Mouse (Mus musculus) stomach, postnatal 0 days (tissue): ENCODE results near the gene Dnaja3. TPM values are rescaled to one million over a fixed set of nuclear protein-coding genes. Genes with fewer than 3 reads are reported as not detected.
A peak's percentile ranks its signal among the peaks of the same experiment; 100 is the strongest.
"Not testable (repeated sequence)": the region's sequence is repeated elsewhere in the genome, so short reads cannot be mapped to it uniquely, and the experiment has no call there.

Source experiments
- ATAC-seq: fragments of 200-750 bp; cut with Nextera tagmentation; 2 replicates; pipeline ENCODE4 v1.8.0; 2017; ENCODE audit not compliant: low FRiP score, low TSS enrichment
- DNase-seq: peaks from one replicate; pipeline ENCODE4 v3.0.0-alpha.2; 2016; ENCODE audit warnings: low spot score
- H3K27ac ChIP-seq: fragments of 300-500 bp; sonication (generic); replicated peaks from 2 replicates; pipeline ENCODE4 v1.5.1; 2014; ENCODE audit warnings: mild to moderate bottlenecking, control low read depth
- H3K27me3 ChIP-seq: fragments of 300-500 bp; sonication (generic); 2 replicates; pipeline ENCODE4 v1.6.1; 2014; ENCODE audit warnings: low read length; ENCODE audit not compliant: control insufficient read depth, insufficient read depth
- H3K36me3 ChIP-seq: fragments of 300-500 bp; sonication (generic); 2 replicates; pipeline ENCODE4 v1.6.1; 2014; ENCODE audit warnings: low read length, mixed read lengths; ENCODE audit not compliant: control insufficient read depth, insufficient read depth
- H3K4me1 ChIP-seq: fragments of 300-500 bp; sonication (generic); replicated peaks from 2 replicates; pipeline ENCODE4 v1.6.1; 2014; ENCODE audit warnings: antibody characterized with exemption; ENCODE audit not compliant: control insufficient read depth, insufficient read depth
- H3K4me2 ChIP-seq: fragments of 300-500 bp; sonication (generic); replicated peaks from 2 replicates; pipeline ENCODE4 v1.6.1; 2014; ENCODE audit warnings: low read depth, mild to moderate bottlenecking, control low read depth, moderate library complexity
- H3K4me3 ChIP-seq: fragments of 300-500 bp; sonication (generic); 2 replicates; pipeline ENCODE4 v1.5.1; 2014; ENCODE audit warnings: low read depth, low read length, control low read depth
- H3K9ac ChIP-seq: fragments of 300-500 bp; sonication (generic); 2 replicates; pipeline ENCODE4 v1.6.1; 2014; ENCODE audit warnings: mild to moderate bottlenecking, low read length, control low read depth, mixed read lengths
- H3K9me3 ChIP-seq: fragments of 300-500 bp; sonication (generic); 2 replicates; pipeline ENCODE4 v1.6.1; 2016; ENCODE audit warnings: low read length; ENCODE audit not compliant: control insufficient read depth
- CTCF ChIP-seq: IDR thresholded peaks from 2 replicates; pipeline ENCODE4 v1.5.1; 2016; ENCODE audit warnings: antibody characterized with exemption, low read depth, mild to moderate bottlenecking, moderate library complexity
- EP300 ChIP-seq: optimal IDR thresholded peaks from 2 replicates; pipeline ENCODE3; 2016; ENCODE audit warnings: antibody characterized with exemption
- WGBS: fragments of 180-500 bp; shearing (Covaris S2); extraction: QIAGEN DNeasy Blood & Tissue Kit; methylation state at CpG from one replicate; pipeline ENCODE4 v1.1.7; 2014; 5-methylcytosine and 5-hydroxymethylcytosine counted together
- polyA plus RNA-seq: library from polyadenylated mRNA; unstranded; fragments of >200 nt; fragmentation: Nextera tagmentation; extraction: Ambion mirVana; gene quantifications from 2 replicates; pipeline ENCODE4 v1.2.1, GENCODE M21; 2015

The Dnaja3 gene
- polyA plus RNA-seq, 1 experiment from 2014 or later: 47.0 TPM

GRCm38 (mm10) chr16:4683581-4684456, 44.0 kb downstream of the Dnaja3 start:
- Histone ChIP-seq H3K4me3 (peak overlapping the region; percentile 76), H3K9ac (peak overlapping the region; percentile 85), H3K27me3 (no peaks in the 10 kb centered on the region), H3K27ac (peak overlapping the region; percentile 76), H3K4me2 (peak overlapping the region; percentile 91), H3K4me1 (0 out of 2 replicates have a peak, but pooled peaks cover 2% of the 10 kb centered on the region), H3K9me3 (no peaks in the 10 kb centered on the region), H3K36me3 (peaks cover 3% of the 10 kb centered on the region; the same call in 1 of the 2 replicates)
- peak; percentile 88 for ATAC-seq
- WGBS: under 1% methylated on average over 54 of the region's 54 CpGs
- no peak for TF ChIP-seq CTCF
- no peak for TF ChIP-seq EP300
- peak; percentile 95 for DNase-seq

GRCm38 (mm10) chr16:4684457-4684791, 44.6 kb downstream of the Dnaja3 start:
- H3K9me3 ChIP-seq: no peaks in the 10 kb centered on the region
- TF ChIP-seq EP300 (no peak), CTCF (no peak)
- peak overlapping the region; percentile 76 for H3K27ac ChIP-seq
- ATAC-seq: peak; percentile 1; the same call in 1 of the 2 replicates
- peak overlapping the region; percentile 85 for H3K9ac ChIP-seq
- no peak for DNase-seq
- WGBS: under 1% methylated on average over 9 of the region's 9 CpGs
- H3K4me1 ChIP-seq: no peaks in the 10 kb centered on the region
- peak overlapping the region; percentile 76 for H3K4me3 ChIP-seq
- peaks cover 3% of the 10 kb centered on the region; the same call in 1 of the 2 replicates for H3K36me3 ChIP-seq
- H3K27me3 ChIP-seq: no peaks in the 10 kb centered on the region
- H3K4me2 ChIP-seq: peak overlapping the region; percentile 91

GRCm38 (mm10) chr16:4689371-4689770, 49.6 kb downstream of the Dnaja3 start:
- not testable (repeated sequence) for H3K4me1 ChIP-seq, H3K9ac ChIP-seq, DNase-seq, ATAC-seq, H3K27ac ChIP-seq, H3K4me2 ChIP-seq, H3K4me3 ChIP-seq, H3K9me3 ChIP-seq, H3K27me3 ChIP-seq
- peaks cover 12% of the 10 kb centered on the region; the same call in 1 of the 2 replicates for H3K36me3 ChIP-seq
- peak; percentile 52 for TF ChIP-seq CTCF
- WGBS: 99% methylated on average over 4 of the region's 4 CpGs

GRCm38 (mm10) chr16:4701211-4701610, 61.4 kb downstream of the Dnaja3 start:
- H3K36me3 ChIP-seq: peaks cover 29% of the 10 kb centered on the region
- H3K4me1 ChIP-seq: no peaks in the 10 kb centered on the region
- ATAC-seq (no peak), DNase-seq (no peak)
- no peak overlapping the region for H3K4me2 ChIP-seq
- 87% methylated on average over 3 of the region's 3 CpGs for WGBS
- no peaks in the 10 kb centered on the region for H3K27me3 ChIP-seq
- TF ChIP-seq CTCF: no peak
- no peak for TF ChIP-seq EP300
- H3K9me3 ChIP-seq: no peaks in the 10 kb centered on the region
- no peak overlapping the region for H3K9ac ChIP-seq
- no peak overlapping the region for H3K4me3 ChIP-seq
- H3K27ac ChIP-seq: no peak overlapping the region

- Histone ChIP-seq H3K36me3 (peaks cover 38% of the 10 kb centered on the region), H3K4me3 (no peak overlapping the region), H3K4me1 (no peaks in the 10 kb centered on the region), H3K4me2 (no peak overlapping the region), H3K27ac (no peak overlapping the region), H3K27me3 (no peaks in the 10 kb centered on the region), H3K9me3 (no peaks in the 10 kb centered on the region), H3K9ac (no peak overlapping the region)
- ATAC-seq (peak; percentile 54; the same call in 1 of the 2 replicates), DNase-seq (no peak)
- WGBS: 30% methylated on average over 1 of the region's 1 CpGs
- TF ChIP-seq EP300 (no peak), CTCF (no peak)
Measured at GRCm38 (mm10) chr16:4702646-4703045, 62.9 kb downstream of the Dnaja3 start.

- TF ChIP-seq CTCF (no peak), EP300 (no peak)
- Histone ChIP-seq H3K36me3 (peaks cover 32% of the 10 kb centered on the region), H3K9ac (no peak overlapping the region), H3K4me1 (no peaks in the 10 kb centered on the region), H3K9me3 (no peaks in the 10 kb centered on the region), H3K27ac (no peak overlapping the region), H3K4me2 (no peak overlapping the region), H3K4me3 (no peak overlapping the region), H3K27me3 (no peaks in the 10 kb centered on the region)
- 48% methylated on average over 4 of the region's 4 CpGs for WGBS
- DNase-seq (no peak), ATAC-seq (no peak)
Measured at GRCm38 (mm10) chr16:4705541-4705940, 65.8 kb downstream of the Dnaja3 start.
